Mouse (Mus musculus) urinary bladder, postnatal 14 days (tissue): ENCODE measurements around the gene Olfr1513.
"Not testable (repeated sequence)": the region's sequence is repeated elsewhere in the genome, so short reads cannot be mapped to it uniquely, and the experiment has no call there.

Experiments
- DNase-seq: peaks from one replicate; pipeline ENCODE4 v3.0.0; 2021; ENCODE audit warnings: low spot score

The Olfr1513 gene

GRCm38 (mm10) chr14:52356308-52356707 is at the start of gene Olfr1513:
Gene Olfr1513, minus strand, starts transcription at chr14:52356408.
- no peak for DNase-seq

- DNase-seq = no peak
These were observed 41.1 kb upstream of the Olfr1513 start, which contains the start of gene Olfr1511 for GRCm38 (mm10) chr14:52397279-52397678. Gene Olfr1511, minus strand, starts transcription at chr14:52397379.

GRCm38 (mm10) chr14:52390084-52390848 is 34.1 kb upstream of the Olfr1513 start:
- not testable (repeated sequence) for DNase-seq

DNA sequence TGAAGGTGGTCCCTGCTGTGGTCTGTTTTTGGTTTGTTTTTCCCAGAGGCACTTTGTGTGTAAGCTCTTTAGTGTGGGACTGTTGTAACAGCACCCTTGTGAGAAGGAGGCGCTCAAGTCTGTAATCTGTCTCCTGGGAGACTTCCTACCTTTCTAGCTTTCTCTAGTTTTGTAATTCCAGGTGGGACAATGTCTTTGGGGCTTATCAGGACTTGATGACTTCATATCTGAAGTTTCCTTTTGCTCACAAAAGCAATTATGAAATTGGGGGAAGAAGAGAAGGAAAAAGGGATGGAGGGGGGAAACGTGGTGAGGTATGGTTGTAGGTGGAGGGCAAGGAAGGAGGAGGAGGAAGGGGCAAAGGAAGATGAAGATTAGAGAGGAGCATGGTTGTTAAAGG is 22.9 kb upstream of the Olfr1513 start, which contains the start of gene Olfr1512:
Gene Olfr1512, minus strand, starts transcription at position 101 of the 400 bp plus-strand sequence.
- DNase-seq = no peak

DNA sequence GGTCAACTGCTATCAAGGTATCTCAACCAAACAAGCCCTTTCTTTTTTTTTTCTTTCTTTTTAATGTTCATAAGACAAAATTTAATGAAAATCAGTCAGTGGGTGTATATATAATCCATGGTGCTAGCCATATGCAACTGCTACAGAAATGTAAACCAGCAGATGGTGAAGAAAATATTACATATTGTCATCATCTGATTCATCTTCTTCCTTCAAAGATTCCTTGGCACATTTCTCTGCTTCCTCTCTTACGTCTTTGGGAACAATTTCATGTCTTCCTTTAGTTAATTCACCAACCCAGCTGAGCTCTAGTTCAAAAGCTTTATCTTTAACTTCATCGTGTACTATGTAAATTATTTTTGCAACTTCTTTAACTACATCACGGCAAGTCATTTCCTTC is 12.5 kb upstream of the Olfr1513 start:
- DNase-seq = no peak

DNA sequence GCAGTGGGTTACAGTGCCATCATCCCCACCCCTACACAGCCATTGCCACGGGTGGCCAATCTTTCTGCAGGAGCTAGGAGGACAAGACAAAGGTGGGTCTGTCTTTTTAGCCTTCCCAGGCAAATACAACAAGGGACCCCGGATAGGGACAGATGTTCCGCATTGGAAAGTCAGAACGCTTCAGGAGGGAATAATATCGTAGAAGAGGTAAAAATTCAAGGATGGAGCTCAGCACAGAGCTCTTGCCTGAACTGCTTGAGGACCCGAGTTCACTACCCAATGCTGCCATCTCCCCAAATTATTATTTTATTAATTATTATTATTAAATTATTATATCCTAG is 16.7 kb downstream of the Olfr1513 start:
- DNase-seq = no peak

- DNase-seq = peak; percentile 65
These were observed 17.3 kb downstream of the Olfr1513 start for GRCm38 (mm10) chr14:52338751-52339511.

DNA sequence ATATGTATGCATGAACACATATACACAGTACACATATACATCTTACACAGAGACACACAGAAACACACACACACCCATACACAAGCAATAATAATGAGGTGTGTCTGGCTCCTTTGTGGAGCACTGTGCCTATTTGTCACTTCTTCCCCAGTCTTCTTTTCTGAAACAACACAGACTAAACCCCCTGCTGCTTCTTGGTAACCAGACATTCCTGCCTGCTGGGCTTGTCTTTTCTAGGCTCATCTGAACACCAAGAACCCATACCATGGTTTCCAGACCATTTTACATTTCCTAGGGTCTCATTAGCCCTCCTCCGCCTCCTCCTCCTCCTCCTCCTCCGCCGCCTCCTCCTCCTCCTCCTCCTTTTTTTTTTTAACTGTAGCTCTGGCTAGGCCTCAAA is 24.0 kb downstream of the Olfr1513 start:
- DNase-seq = no peak

DNA sequence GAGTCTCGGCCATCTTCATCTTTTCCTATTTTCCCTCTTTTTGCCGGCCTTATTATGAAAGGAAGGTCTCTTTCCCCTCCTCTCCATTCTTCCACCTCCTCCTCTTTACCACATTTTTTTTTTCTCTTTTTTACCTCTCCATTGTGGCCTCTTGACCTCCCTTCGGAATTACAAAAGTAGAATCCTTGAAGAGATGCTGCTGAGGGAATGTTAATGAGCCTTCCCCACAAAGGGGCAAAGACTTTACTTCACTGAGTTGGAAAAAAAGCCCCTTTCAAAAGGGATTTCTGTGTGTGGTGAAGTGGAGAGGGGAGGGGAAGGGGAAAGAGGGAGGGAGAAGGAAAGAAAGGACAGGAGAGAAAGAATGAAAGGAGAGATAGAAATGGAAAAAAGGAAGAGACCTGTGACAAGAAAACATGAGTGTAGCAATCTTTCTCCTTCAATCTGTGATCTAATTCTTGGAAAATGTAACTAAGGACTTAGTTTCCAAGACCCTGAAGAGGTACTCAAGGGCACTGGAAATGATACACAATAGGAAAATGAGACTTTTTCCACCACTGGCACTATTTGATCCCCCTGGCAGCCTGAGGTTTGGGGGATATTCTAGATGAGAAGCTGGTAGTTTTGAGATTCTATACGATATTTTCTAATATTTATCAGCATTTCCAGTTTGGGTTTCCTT is 25.0 kb downstream of the Olfr1513 start:
- no peak for DNase-seq

DNA sequence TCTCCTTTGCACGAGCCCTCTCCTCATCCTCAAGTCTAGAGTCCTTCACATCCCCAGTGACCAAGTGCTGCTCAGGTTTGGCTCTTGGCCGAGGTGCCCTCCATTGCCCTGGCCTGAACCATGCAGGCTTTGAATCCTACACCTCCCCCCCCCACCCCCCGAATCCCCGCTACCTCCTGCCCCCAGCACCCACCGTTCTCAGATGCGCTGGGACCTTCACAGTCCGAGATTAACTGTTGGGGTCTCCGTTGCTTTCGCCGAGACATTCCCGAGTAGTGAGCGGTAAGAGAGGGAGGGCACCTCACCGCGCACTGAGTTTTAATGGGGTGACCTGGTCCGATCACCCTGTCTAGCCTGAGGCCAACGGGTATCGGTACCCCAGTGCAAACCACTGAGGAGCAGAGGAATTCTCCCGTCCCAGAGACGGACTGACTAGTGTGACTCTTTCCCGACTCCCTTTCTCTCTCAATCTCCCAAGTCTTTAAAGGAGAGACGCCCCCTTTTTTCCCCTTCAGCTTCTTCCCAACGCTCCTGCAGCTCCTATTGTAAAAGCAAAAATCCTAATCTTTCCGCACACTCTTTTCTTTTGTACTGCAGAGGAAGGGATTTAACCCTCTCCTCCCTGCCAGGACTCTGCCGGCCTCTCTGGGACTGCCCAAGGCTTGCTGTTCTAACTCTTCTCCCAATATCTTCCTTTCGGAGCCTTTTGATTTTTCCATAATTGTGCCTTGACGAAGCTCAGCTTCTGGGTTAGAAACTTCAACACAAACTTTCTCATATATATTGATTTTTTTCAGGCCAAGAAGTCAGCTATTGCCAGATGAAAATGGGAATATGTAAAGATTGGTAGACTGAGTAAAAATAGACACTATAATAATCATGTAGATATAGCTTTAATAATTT is 28.0 kb downstream of the Olfr1513 start, which contains the start of gene Sall2:
Gene Sall2, minus strand, starts transcription at position 853 of the 903 bp plus-strand sequence.
- DNase-seq = no peak

GRCm38 (mm10) chr14:52327375-52327901 is 28.8 kb downstream of the Olfr1513 start:
- no peak for DNase-seq

DNA sequence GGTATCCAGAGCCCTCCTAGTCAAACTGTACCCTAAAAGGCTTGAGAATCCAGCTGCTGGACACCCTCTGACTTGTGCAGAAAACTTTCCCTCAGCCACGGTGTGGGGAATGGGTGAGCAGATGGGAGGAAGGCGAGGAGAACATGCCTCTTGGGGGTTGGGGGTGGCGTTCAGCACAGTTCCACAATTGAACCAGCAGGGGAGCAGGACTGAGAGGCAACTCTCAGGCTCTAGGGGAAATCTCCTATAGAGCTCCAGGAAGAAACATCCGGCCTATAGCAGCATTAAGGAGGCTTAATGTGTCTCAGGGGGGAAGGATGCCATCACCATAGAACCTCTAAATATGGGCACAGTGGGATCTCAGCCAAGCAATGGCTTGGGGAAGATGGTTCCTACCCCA is 30.3 kb downstream of the Olfr1513 start:
- DNase-seq = no peak

DNA sequence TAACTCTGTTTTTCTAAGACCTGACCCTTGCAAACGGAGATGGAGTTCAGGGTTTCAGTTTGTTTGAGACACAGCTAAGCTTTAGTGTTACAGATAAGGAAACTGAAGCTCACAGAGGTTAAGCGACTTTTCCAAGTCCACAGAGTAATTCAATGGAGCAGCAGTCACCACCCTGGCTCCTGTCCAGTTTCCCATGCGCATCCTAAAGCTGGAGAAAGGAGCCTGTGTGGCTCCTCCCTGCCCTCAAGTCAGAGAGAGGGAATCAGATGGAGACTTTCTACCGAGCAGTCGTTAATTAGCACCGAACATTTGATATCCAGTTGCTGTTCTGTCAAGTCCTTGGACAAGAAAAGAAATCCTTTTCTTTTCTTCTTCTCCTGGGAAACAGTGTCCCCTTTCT is 36.8 kb downstream of the Olfr1513 start:
- DNase-seq = no peak

DNA sequence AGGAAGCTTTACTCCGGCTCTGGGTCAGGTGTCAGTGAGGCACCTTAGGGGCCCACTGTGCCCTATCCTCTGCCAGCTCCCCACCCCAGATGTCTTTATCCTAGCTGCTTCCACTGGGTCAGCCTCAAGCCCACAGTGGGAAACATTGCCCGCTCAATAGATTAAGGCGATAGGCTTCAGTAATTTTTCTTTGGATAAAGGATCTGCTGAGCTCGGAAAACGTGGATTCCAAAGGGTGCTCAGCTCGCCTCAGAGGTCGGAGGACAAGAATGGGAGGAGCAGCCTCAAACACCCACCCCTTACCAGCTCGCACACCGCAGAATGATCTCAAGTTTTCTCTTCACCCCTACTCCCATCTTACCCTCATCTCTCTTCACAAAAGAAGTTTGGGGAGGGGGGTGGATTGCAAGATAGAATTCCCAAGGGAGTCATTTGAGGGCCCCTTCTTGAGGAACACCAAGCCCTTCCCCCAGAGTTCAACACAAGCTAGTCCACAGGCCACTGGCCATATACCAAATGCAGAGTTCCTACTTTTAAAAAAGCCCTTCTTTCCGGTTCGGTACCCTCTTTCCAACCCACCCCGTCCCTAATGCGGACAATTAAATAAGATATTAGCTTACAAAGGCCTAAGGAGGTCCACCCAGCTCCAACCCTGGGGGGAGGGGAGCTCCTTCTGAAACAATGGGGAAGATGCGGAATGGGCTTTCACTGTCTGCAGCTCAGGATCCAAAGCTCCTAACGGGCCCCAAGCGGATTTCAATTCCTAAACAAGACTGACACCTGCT is 39.6 kb downstream of the Olfr1513 start:
- no peak for DNase-seq

DNA sequence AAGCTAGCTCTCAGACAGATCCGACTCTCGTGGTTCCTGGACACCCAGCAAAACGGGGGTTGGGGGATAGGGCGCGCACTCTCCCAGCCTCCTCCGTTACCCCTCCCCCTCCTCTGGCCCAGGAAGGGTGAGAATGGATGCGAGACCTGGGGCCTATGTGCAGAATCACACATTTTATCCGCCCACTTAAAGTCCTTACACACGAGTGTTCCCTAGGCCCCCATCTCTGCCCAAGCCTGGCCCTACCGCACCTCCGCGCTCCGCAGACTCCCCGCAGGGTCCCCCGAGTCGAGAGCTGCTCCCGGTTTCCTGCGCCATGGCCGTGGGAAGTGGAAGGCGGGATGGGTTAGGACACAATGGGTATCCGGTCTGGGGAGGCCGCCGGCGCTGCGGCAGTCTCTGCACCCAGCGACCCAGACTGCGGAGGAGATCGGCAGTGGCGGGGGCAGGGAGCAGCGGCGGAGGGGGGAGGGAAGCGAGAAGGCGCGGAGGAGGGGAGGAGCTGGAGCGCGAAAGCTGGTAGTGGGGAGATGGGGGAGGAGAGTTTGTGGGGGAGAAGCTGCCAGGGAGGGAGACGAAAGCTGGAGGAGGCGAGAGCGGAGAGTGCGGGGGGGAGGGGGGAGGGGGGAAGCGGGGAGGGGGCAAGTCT is 40.3 kb downstream of the Olfr1513 start:
- peak; percentile 66 for DNase-seq

GRCm38 (mm10) chr14:52315283-52315780 is 40.9 kb downstream of the Olfr1513 start:
- DNase-seq = no peak

GRCm38 (mm10) chr14:52314808-52315150 is 41.4 kb downstream of the Olfr1513 start:
- no peak for DNase-seq

- no peak for DNase-seq
These were observed 42.0 kb downstream of the Olfr1513 start for GRCm38 (mm10) chr14:52313931-52314807.

DNA sequence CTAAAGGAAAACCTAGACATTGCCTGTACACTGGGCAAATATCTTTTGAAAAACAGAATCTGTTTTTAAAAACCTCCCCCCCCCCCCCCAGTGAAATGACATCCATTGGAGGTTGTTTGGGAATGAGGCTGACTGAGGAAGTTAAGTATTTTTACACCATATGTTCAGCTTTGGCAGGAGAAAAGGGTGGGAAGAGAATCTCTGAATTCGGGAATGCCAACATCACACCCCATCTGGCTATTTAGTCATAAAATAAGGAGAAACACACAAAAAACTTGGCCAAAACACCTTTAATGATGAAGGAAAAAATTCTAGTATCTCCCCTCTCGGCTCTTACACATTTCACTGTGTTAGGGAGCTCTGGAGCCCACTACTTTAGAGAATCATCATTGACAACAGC is 45.3 kb downstream of the Olfr1513 start:
- no peak for DNase-seq
